19 mouse cellular contexts compared by ENCODE assay signal in genomic region chr6:67109774-67110173, GRCm38 (mm10).
"Had no signal": no experiment of that assay in that cellular context is flagged by ENCODE, and none has a peak within 500 bp of the region (broad histone marks: within the 10 kb centered on the region; RNA-seq: fewer than 3 reads in every experiment).

No protein-coding gene starts in this region.

- H3K9me3 ChIP-seq: kidney, embryonic 15.5 days; limb, embryonic 12.5 days; limb, embryonic 15.5 days; megakaryocyte, embryonic 14.5 days; midbrain, embryonic 10.5 days; midbrain, embryonic 13.5 days had no signal

- H3K4me1 ChIP-seq: megakaryocyte, embryonic 14.5 days had no signal

- H3K9ac ChIP-seq: kidney, embryonic 15.5 days; limb, embryonic 12.5 days; limb, embryonic 15.5 days; liver, embryonic 14.5 days; liver, postnatal 0 days; lung, embryonic 14.5 days; midbrain, embryonic 13.5 days had no signal

- ATAC-seq: liver, postnatal 0 days; lung, postnatal 0 days; midbrain, embryonic 13.5 days; midbrain, embryonic 16.5 days had no signal

- H3K27me3 ChIP-seq: limb, embryonic 15.5 days had no signal

- H3K4me2 ChIP-seq: kidney, embryonic 15.5 days; limb, embryonic 12.5 days; limb, embryonic 15.5 days; liver, embryonic 11.5 days; lung, embryonic 14.5 days; midbrain, embryonic 13.5 days had no signal

- H3K4me3 ChIP-seq: kidney, embryonic 15.5 days; limb, embryonic 12.5 days; limb, embryonic 15.5 days; megakaryocyte, embryonic 14.5 days; midbrain, embryonic 10.5 days; midbrain, embryonic 13.5 days; myocyte had no signal

- H3K36me3 ChIP-seq: kidney, embryonic 15.5 days; limb, embryonic 12.5 days; limb, embryonic 15.5 days; midbrain, embryonic 10.5 days; midbrain, embryonic 13.5 days had no signal

- DNase-seq: kidney, adult 18-20 months; kidney, postnatal 10 days; left cerebral cortex, postnatal 4 days; liver, postnatal 0 days; lung, embryonic 14.5 days; thymus, adult 2 months; thymus, postnatal 14 days; thymus, postnatal 4 days had no signal

- H3K27ac ChIP-seq: kidney, embryonic 15.5 days; limb, embryonic 12.5 days; limb, embryonic 15.5 days; liver, embryonic 14.5 days; midbrain, embryonic 10.5 days; midbrain, embryonic 13.5 days had no signal
